Mouse (Mus musculus) embryonic facial prominence, embryonic 10.5 days (tissue): ENCODE measurements around the gene Sox5. TPM values are rescaled to one million over a fixed set of nuclear protein-coding genes. Genes with fewer than 3 reads are reported as not detected.

Source experiments
- DNase-seq: peaks from one replicate; pipeline ENCODE4 v3.0.0-alpha.2; 2017; ENCODE audit warnings: low spot score
- H3K27ac ChIP-seq: fragments of 300-500 bp; sonication (generic); replicated peaks from 2 replicates; pipeline ENCODE4 v1.5.1; 2016; ENCODE audit warnings: mild to moderate bottlenecking
- H3K27me3 ChIP-seq: fragments of 300-500 bp; sonication (generic); replicated peaks from 2 replicates; pipeline ENCODE4 v1.6.1; 2016; ENCODE audit warnings: low read depth, mild to moderate bottlenecking; ENCODE audit not compliant: poor library complexity, severe bottlenecking
- H3K36me3 ChIP-seq: fragments of 300-500 bp; sonication (generic); replicated peaks from 2 replicates; pipeline ENCODE4 v1.6.1; 2016; ENCODE audit warnings: mild to moderate bottlenecking, moderate library complexity
- H3K4me1 ChIP-seq: fragments of 300-500 bp; sonication (generic); 2 replicates; pipeline ENCODE4 v1.6.1; 2016
- H3K4me3 ChIP-seq: fragments of 300-500 bp; sonication (generic); 2 replicates; pipeline ENCODE4 v1.5.1; 2016; ENCODE audit warnings: mild to moderate bottlenecking, moderate library complexity
- H3K9me3 ChIP-seq: fragments of 300-500 bp; sonication (generic); 2 replicates; pipeline ENCODE4 v1.6.1; 2016; ENCODE audit warnings: mild to moderate bottlenecking
- WGBS: fragments of 180-500 bp; shearing (Covaris S2); methylation state at CpG from one replicate; pipeline ENCODE4 v1.1.7; 2016; 5-methylcytosine and 5-hydroxymethylcytosine counted together
- polyA plus RNA-seq: library from polyadenylated mRNA; unstranded; fragments of >200 nt; fragmentation: Nextera tagmentation; extraction: Ambion mirVana; gene quantifications from 2 replicates; pipeline ENCODE4 v1.2.1, GENCODE M21; 2016

The Sox5 gene
- polyA plus RNA-seq, 1 experiment from 2014 or later: 65.1 TPM

GRCm38 (mm10) chr6:144088256-144088655 is 693.5 kb downstream of the Sox5 start:
- H3K4me3 ChIP-seq: no peak overlapping the region
- H3K27me3 ChIP-seq: no peaks in the 10 kb centered on the region
- DNase-seq: no peak
- no peaks in the 10 kb centered on the region for H3K9me3 ChIP-seq
- H3K36me3 ChIP-seq: peaks cover 14% of the 10 kb centered on the region
- no peaks in the 10 kb centered on the region for H3K4me1 ChIP-seq
- WGBS: 95% methylated on average over 3 of the region's 3 CpGs
- H3K27ac ChIP-seq: no peak overlapping the region

GRCm38 (mm10) chr6:144086096-144086810 is 695.5 kb downstream of the Sox5 start:
- Histone ChIP-seq H3K27ac (no peak overlapping the region), H3K4me3 (no peak overlapping the region), H3K4me1 (no peaks in the 10 kb centered on the region), H3K36me3 (peaks cover 13% of the 10 kb centered on the region), H3K9me3 (no peaks in the 10 kb centered on the region), H3K27me3 (no peaks in the 10 kb centered on the region)
- WGBS: 77% methylated on average over 1 of the region's 1 CpGs
- no peak for DNase-seq

- Histone ChIP-seq H3K36me3 (no peaks in the 10 kb centered on the region; the same call in 1 of the 2 replicates), H3K27ac (no peak overlapping the region), H3K4me1 (no peaks in the 10 kb centered on the region), H3K4me3 (no peak overlapping the region), H3K27me3 (no peaks in the 10 kb centered on the region), H3K9me3 (no peaks in the 10 kb centered on the region)
- DNase-seq: no peak
- 88% methylated on average over 9 of the region's 9 CpGs for WGBS
Observed at GRCm38 (mm10) chr6:144082297-144082696, 699.5 kb downstream of the Sox5 start.

GRCm38 (mm10) chr6:144077826-144078225 is 704.0 kb downstream of the Sox5 start:
- no peak overlapping the region for H3K4me3 ChIP-seq
- WGBS: 94% methylated on average over 7 of the region's 7 CpGs

GRCm38 (mm10) chr6:144076376-144076775 is 705.4 kb downstream of the Sox5 start:
- WGBS: 94% methylated on average over 4 of the region's 4 CpGs
- no peaks in the 10 kb centered on the region for H3K27me3 ChIP-seq
- H3K9me3 ChIP-seq: no peaks in the 10 kb centered on the region
- H3K27ac ChIP-seq: no peak overlapping the region
- DNase-seq: no peak
- H3K4me3 ChIP-seq: no peak overlapping the region
- H3K4me1 ChIP-seq: peaks cover 13% of the 10 kb centered on the region
- H3K36me3 ChIP-seq: no peaks in the 10 kb centered on the region; the same call in 1 of the 2 replicates

More at GRCm38 (mm10) chr6:144077826-144078225, 704.0 kb downstream of the Sox5 start:
- Histone ChIP-seq H3K4me1 (peaks cover 13% of the 10 kb centered on the region), H3K27ac (no peak overlapping the region), H3K27me3 (no peaks in the 10 kb centered on the region), H3K36me3 (no peaks in the 10 kb centered on the region; the same call in 1 of the 2 replicates), H3K9me3 (no peaks in the 10 kb centered on the region)
- DNase-seq: no peak

GRCm38 (mm10) chr6:144075327-144075941 is 706.3 kb downstream of the Sox5 start:
- DNase-seq: no peak
- no peak overlapping the region; the same call in 1 of the 2 replicates for H3K27ac ChIP-seq
- WGBS: 89% methylated on average over 12 of the region's 12 CpGs
- H3K4me3 ChIP-seq: no peak overlapping the region
- no peaks in the 10 kb centered on the region for H3K27me3 ChIP-seq
- no peaks in the 10 kb centered on the region for H3K9me3 ChIP-seq
- peaks cover 13% of the 10 kb centered on the region for H3K4me1 ChIP-seq
- H3K36me3 ChIP-seq: no peaks in the 10 kb centered on the region

GRCm38 (mm10) chr6:144074826-144075225 is 707.0 kb downstream of the Sox5 start:
- H3K27me3 ChIP-seq: no peaks in the 10 kb centered on the region
- no peak overlapping the region for H3K27ac ChIP-seq
- no peak overlapping the region for H3K4me3 ChIP-seq
- no peaks in the 10 kb centered on the region for H3K9me3 ChIP-seq
- 41% methylated on average over 9 of the region's 9 CpGs for WGBS
- H3K4me1 ChIP-seq: peaks cover 13% of the 10 kb centered on the region
- peak; percentile 39 for DNase-seq
- no peaks in the 10 kb centered on the region for H3K36me3 ChIP-seq

GRCm38 (mm10) chr6:144070461-144070860 is 711.3 kb downstream of the Sox5 start:
- no peak overlapping the region for H3K27ac ChIP-seq
- DNase-seq: no peak
- no peaks in the 10 kb centered on the region for H3K27me3 ChIP-seq
- WGBS: 91% methylated on average over 5 of the region's 5 CpGs
- H3K4me3 ChIP-seq: no peak overlapping the region
- no peaks in the 10 kb centered on the region for H3K36me3 ChIP-seq
- H3K4me1 ChIP-seq: peaks cover 15% of the 10 kb centered on the region
- H3K9me3 ChIP-seq: no peaks in the 10 kb centered on the region

- no peak overlapping the region for H3K27ac ChIP-seq
- no peaks in the 10 kb centered on the region for H3K27me3 ChIP-seq
- 83% methylated on average over 7 of the region's 7 CpGs for WGBS
- H3K4me3 ChIP-seq: no peak overlapping the region
- no peaks in the 10 kb centered on the region for H3K9me3 ChIP-seq
- peaks cover 5% of the 10 kb centered on the region for H3K4me1 ChIP-seq
- 0 out of 2 replicates have a peak, but pooled peaks cover 3% of the 10 kb centered on the region for H3K36me3 ChIP-seq
- no peak for DNase-seq
Observed at GRCm38 (mm10) chr6:144067491-144067890, 714.3 kb downstream of the Sox5 start.

- no peak overlapping the region for H3K4me3 ChIP-seq
- H3K36me3 ChIP-seq: 0 out of 2 replicates have a peak, but pooled peaks cover 3% of the 10 kb centered on the region
- no peak for DNase-seq
- 89% methylated on average over 8 of the region's 8 CpGs for WGBS
- no peak overlapping the region for H3K27ac ChIP-seq
- no peaks in the 10 kb centered on the region for H3K27me3 ChIP-seq
- peaks cover 7% of the 10 kb centered on the region for H3K4me1 ChIP-seq
- H3K9me3 ChIP-seq: no peaks in the 10 kb centered on the region
Observed at GRCm38 (mm10) chr6:144062428-144062827, 719.3 kb downstream of the Sox5 start.

- H3K4me3 ChIP-seq: no peak overlapping the region
- H3K4me1 ChIP-seq: peaks cover 14% of the 10 kb centered on the region
- 0 out of 2 replicates have a peak, but pooled peaks cover 3% of the 10 kb centered on the region for H3K36me3 ChIP-seq
- H3K9me3 ChIP-seq: no peaks in the 10 kb centered on the region
- WGBS: 91% methylated on average over 8 of the region's 8 CpGs
- H3K27me3 ChIP-seq: no peaks in the 10 kb centered on the region
- DNase-seq: no peak
- H3K27ac ChIP-seq: no peak overlapping the region
Observed at GRCm38 (mm10) chr6:144061814-144062213, 720.0 kb downstream of the Sox5 start.

GRCm38 (mm10) chr6:144057098-144057632 is 724.6 kb downstream of the Sox5 start:
- 71% methylated on average over 14 of the region's 14 CpGs for WGBS
- no peaks in the 10 kb centered on the region for H3K27me3 ChIP-seq

More at GRCm38 (mm10) chr6:144057098-144057632, 724.6 kb downstream of the Sox5 start:
- H3K27ac ChIP-seq: peak overlapping the region; percentile 63
- no peak for DNase-seq
- no peak overlapping the region for H3K4me3 ChIP-seq
- no peaks in the 10 kb centered on the region for H3K9me3 ChIP-seq
- H3K4me1 ChIP-seq: peaks cover 29% of the 10 kb centered on the region
- no peaks in the 10 kb centered on the region for H3K36me3 ChIP-seq
